Mouse (Mus musculus) midbrain, embryonic 13.5 days (tissue): ENCODE data around the gene Zfp821. TPM values are rescaled to one million over a fixed set of nuclear protein-coding genes. Genes with fewer than 3 reads are reported as not detected.
"Not testable (repeated sequence)": the region's sequence is repeated elsewhere in the genome, so short reads cannot be mapped to it uniquely, and the experiment has no call there.

Experiments used
- ATAC-seq: fragments of 200-750 bp; cut with Nextera tagmentation; 2 replicates; pipeline ENCODE4 v1.8.0; 2017; ENCODE audit warnings: mild to moderate bottlenecking, moderate TSS enrichment, moderate library complexity
- H3K27ac ChIP-seq: fragments of 300-500 bp; sonication (generic); 2 replicates; pipeline ENCODE4 v1.5.1; 2015; ENCODE audit warnings: inconsistent platforms, mild to moderate bottlenecking, moderate library complexity
- H3K27me3 ChIP-seq: fragments of 300-500 bp; sonication (generic); 2 replicates; pipeline ENCODE4 v1.6.1; 2015; ENCODE audit warnings: mild to moderate bottlenecking, inconsistent platforms
- H3K36me3 ChIP-seq: fragments of 300-500 bp; sonication (generic); 2 replicates; pipeline ENCODE4 v1.6.1; 2015; ENCODE audit warnings: mild to moderate bottlenecking, inconsistent platforms
- H3K4me1 ChIP-seq: fragments of 300-500 bp; sonication (generic); replicated peaks from 2 replicates; pipeline ENCODE4 v1.6.1; 2015; ENCODE audit warnings: inconsistent platforms
- H3K4me2 ChIP-seq: fragments of 300-500 bp; sonication (generic); replicated peaks from 2 replicates; pipeline ENCODE4 v1.6.1; 2015; ENCODE audit warnings: moderate library complexity, mild to moderate bottlenecking, inconsistent platforms
- H3K4me3 ChIP-seq: fragments of 300-500 bp; sonication (generic); replicated peaks from 2 replicates; pipeline ENCODE4 v1.5.1; 2015; ENCODE audit warnings: mild to moderate bottlenecking, inconsistent platforms
- H3K9ac ChIP-seq: fragments of 300-500 bp; sonication (generic); replicated peaks from 2 replicates; pipeline ENCODE4 v1.6.1; 2015; ENCODE audit warnings: mild to moderate bottlenecking, inconsistent platforms
- H3K9me3 ChIP-seq: fragments of 300-500 bp; sonication (generic); 2 replicates; pipeline ENCODE4 v1.6.1; 2016; ENCODE audit warnings: mild to moderate bottlenecking, inconsistent platforms
- WGBS: fragments of 180-500 bp; shearing (Covaris S2); methylation state at CpG from one replicate; pipeline ENCODE4 v1.1.7; 2015; 5-methylcytosine and 5-hydroxymethylcytosine counted together
- polyA plus RNA-seq: library from polyadenylated mRNA; unstranded; fragments of >200 nt; fragmentation: Nextera tagmentation; extraction: Ambion mirVana; gene quantifications from 2 replicates; pipeline ENCODE4 v1.2.1, GENCODE M21; 2015

Gene Zfp821
- polyA plus RNA-seq, 1 experiment from 2014 or later, result 85.4 TPM

DNA sequence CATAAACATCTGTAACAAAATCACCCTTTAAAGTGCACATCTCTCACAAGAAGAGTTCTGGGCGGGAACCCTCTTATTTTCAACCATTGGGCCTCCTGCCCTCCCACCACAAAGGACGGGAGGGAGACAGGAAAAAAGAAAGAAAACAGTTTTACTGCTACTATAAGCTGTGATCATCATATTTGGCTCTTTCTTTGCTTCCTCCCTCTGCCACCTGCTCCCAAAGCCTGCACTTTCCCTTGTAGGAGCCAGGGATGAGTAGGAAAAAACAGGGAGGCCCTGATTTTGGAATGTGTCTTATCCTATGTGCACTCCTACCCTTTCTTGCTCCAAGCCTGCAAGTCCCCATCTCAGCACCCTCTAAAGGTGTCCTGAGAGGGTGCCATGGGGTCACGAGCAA, 25.7 kb downstream of the Zfp821 start:
- Histone ChIP-seq H3K27ac (no peak overlapping the region), H3K36me3 (peaks cover 81% of the 10 kb centered on the region), H3K9me3 (no peaks in the 10 kb centered on the region), H3K4me2 (no peak overlapping the region), H3K9ac (no peak overlapping the region), H3K4me1 (peaks cover 8% of the 10 kb centered on the region), H3K27me3 (no peaks in the 10 kb centered on the region), H3K4me3 (no peak overlapping the region)
- ATAC-seq, result no peak
- 84% methylated on average over 3 of the region's 3 CpGs for WGBS

DNA sequence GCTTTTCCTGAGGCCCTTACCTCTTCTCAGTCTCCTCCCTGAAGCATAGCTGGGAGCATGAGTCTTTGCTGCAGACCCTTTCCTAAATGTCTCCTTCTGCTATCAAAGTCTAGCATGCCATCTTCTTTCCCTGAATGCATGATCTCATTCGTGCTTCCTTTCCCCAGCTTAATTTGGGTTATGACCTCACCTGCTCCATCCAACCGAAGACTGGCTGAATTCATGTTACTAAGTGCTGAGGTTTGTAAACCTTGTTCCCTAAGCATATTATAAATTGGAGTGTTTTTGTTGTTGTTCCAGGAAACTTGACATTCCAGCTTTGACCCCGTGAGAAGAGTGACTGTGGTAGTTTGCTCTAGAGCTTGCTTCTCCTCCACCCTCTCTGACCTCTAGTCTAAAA, 28.7 kb downstream of the Zfp821 start:
- peaks cover 56% of the 10 kb centered on the region for H3K36me3 ChIP-seq
- peaks cover 19% of the 10 kb centered on the region for H3K4me1 ChIP-seq
- no peak overlapping the region for H3K9ac ChIP-seq
- H3K9me3 ChIP-seq, result no peaks in the 10 kb centered on the region
- H3K4me3 ChIP-seq, result no peak overlapping the region
- 86% methylated on average over 3 of the region's 3 CpGs for WGBS
- no peak for ATAC-seq
- no peaks in the 10 kb centered on the region for H3K27me3 ChIP-seq
- H3K4me2 ChIP-seq, result no peak overlapping the region
- H3K27ac ChIP-seq, result no peak overlapping the region

- no peaks in the 10 kb centered on the region for H3K9me3 ChIP-seq
- H3K27me3 ChIP-seq, result no peaks in the 10 kb centered on the region
- H3K4me2 ChIP-seq, result peak overlapping the region; percentile 98
- no peak for ATAC-seq
- H3K27ac ChIP-seq, result 0 out of 2 replicates have a peak overlapping the region, but pooled peaks have one; percentile 58
- peaks cover 29% of the 10 kb centered on the region for H3K36me3 ChIP-seq
- peak overlapping the region; percentile 98 for H3K9ac ChIP-seq
- 8% methylated on average over 8 of the region's 8 CpGs for WGBS
- H3K4me1 ChIP-seq, result peaks cover 19% of the 10 kb centered on the region
- peak overlapping the region; percentile 99 for H3K4me3 ChIP-seq
Measured at GRCm38 (mm10) chr8:109736819-109737218, 31.5 kb downstream of the Zfp821 start.

GRCm38 (mm10) chr8:109737237-109738048, 32.1 kb downstream of the Zfp821 start, which contains the start of gene Atxn1l:
Gene Atxn1l, minus strand, starts transcription at chr8:109737739.
- H3K4me2 ChIP-seq, result peak within 1 kb of the TSS; percentile 98
- H3K36me3 ChIP-seq, result peaks cover 23% of the 10 kb centered on the region
- peak within 1 kb of the TSS; percentile 99 for H3K4me3 ChIP-seq
- peak within 1 kb of the TSS; percentile 58; the same call in 1 of the 2 replicates for H3K27ac ChIP-seq
- peaks cover 19% of the 10 kb centered on the region for H3K4me1 ChIP-seq
- H3K9ac ChIP-seq, result peak within 1 kb of the TSS; percentile 98
- H3K9me3 ChIP-seq, result no peaks in the 10 kb centered on the region
- H3K27me3 ChIP-seq, result no peaks in the 10 kb centered on the region
- under 1% methylated on average over 56 of the region's 59 CpGs for WGBS
- peak; percentile 94 for ATAC-seq

DNA sequence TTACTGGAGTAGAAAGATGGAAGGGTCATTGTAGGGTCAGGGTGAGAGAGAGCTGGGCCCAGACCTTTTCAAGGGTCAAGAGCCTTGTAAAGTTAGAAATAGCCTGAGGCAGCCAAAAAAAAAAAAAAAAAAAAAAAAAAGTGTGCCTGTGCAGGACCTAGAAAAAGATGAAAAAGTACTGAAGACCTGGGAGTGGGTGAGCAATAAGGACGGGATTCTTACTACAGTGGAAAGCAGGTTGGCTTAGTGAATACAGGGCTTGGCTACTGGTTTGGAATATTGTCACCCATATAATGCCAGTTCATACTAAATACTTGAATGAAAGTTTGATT, 32.7 kb downstream of the Zfp821 start:
- Histone ChIP-seq H3K27ac (no peak overlapping the region), H3K27me3 (no peaks in the 10 kb centered on the region), H3K36me3 (peaks cover 17% of the 10 kb centered on the region), H3K4me2 (peak overlapping the region; percentile 98), H3K4me1 (peaks cover 19% of the 10 kb centered on the region), H3K9me3 (no peaks in the 10 kb centered on the region), H3K4me3 (peak overlapping the region; percentile 99), H3K9ac (no peak overlapping the region; the same call in 1 of the 2 replicates)
- peak; percentile 48 for ATAC-seq
- 85% methylated on average over 1 of the region's 1 CpGs for WGBS

GRCm38 (mm10) chr8:109747468-109748199, 42.3 kb downstream of the Zfp821 start:
- Histone ChIP-seq H3K4me3 (no peak overlapping the region), H3K9me3 (no peaks in the 10 kb centered on the region), H3K27ac (no peak overlapping the region), H3K4me1 (no peaks in the 10 kb centered on the region), H3K36me3 (no peaks in the 10 kb centered on the region), H3K9ac (no peak overlapping the region), H3K4me2 (no peak overlapping the region), H3K27me3 (no peaks in the 10 kb centered on the region)
- WGBS, result 83% methylated on average over 5 of the region's 12 CpGs
- ATAC-seq, result no peak

- Histone ChIP-seq H3K4me2 (no peak overlapping the region), H3K4me3 (no peak overlapping the region), H3K27me3 (no peaks in the 10 kb centered on the region), H3K27ac (no peak overlapping the region), H3K9ac (no peak overlapping the region), H3K36me3 (no peaks in the 10 kb centered on the region), H3K9me3 (no peaks in the 10 kb centered on the region), H3K4me1 (no peaks in the 10 kb centered on the region)
- no peak for ATAC-seq
- WGBS, result 72% methylated on average over 5 of the region's 5 CpGs
Measured at GRCm38 (mm10) chr8:109750274-109750673, 44.9 kb downstream of the Zfp821 start.

DNA sequence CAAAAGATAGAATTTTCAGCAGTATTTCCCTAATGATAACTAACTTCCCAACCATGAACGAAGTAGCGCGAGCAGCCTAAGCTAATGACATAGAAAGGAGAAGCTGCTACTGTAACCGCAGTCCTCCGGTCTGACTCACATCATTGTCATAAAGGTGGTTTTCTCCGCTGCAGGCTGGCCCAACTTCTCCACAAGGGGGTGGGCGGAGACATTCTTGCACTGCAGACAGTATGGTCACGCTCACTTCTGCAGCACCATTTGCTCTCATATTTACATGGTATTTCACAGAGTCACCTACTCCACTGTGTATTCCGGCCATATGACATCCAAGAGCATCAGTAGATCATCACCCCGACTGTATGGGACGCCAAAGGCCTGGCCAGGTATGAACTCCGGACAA, 45.4 kb downstream of the Zfp821 start:
- Histone ChIP-seq H3K4me3 (no peak overlapping the region), H3K27ac (no peak overlapping the region), H3K4me1 (no peaks in the 10 kb centered on the region), H3K27me3 (no peaks in the 10 kb centered on the region), H3K9ac (no peak overlapping the region), H3K4me2 (no peak overlapping the region), H3K9me3 (no peaks in the 10 kb centered on the region), H3K36me3 (no peaks in the 10 kb centered on the region)
- 80% methylated on average over 12 of the region's 12 CpGs for WGBS
- ATAC-seq, result no peak

GRCm38 (mm10) chr8:109751731-109752485, 46.6 kb downstream of the Zfp821 start:
- Histone ChIP-seq H3K27me3 (no peaks in the 10 kb centered on the region), H3K27ac (no peak overlapping the region), H3K4me3 (no peak overlapping the region), H3K9me3 (no peaks in the 10 kb centered on the region), H3K4me2 (no peak overlapping the region), H3K9ac (no peak overlapping the region), H3K36me3 (no peaks in the 10 kb centered on the region), H3K4me1 (no peaks in the 10 kb centered on the region)
- 90% methylated on average over 20 of the region's 20 CpGs for WGBS
- no peak for ATAC-seq

- H3K27ac ChIP-seq, result no peak overlapping the region
- H3K4me3 ChIP-seq, result no peak overlapping the region
- H3K9ac ChIP-seq, result no peak overlapping the region
- no peaks in the 10 kb centered on the region for H3K9me3 ChIP-seq
- no peaks in the 10 kb centered on the region for H3K4me1 ChIP-seq
- no peak for ATAC-seq
- H3K27me3 ChIP-seq, result no peaks in the 10 kb centered on the region
- no peaks in the 10 kb centered on the region for H3K36me3 ChIP-seq
- WGBS, result 91% methylated on average over 8 of the region's 8 CpGs
- no peak overlapping the region for H3K4me2 ChIP-seq
Measured at GRCm38 (mm10) chr8:109754696-109755095, 49.4 kb downstream of the Zfp821 start.

GRCm38 (mm10) chr8:109755554-109755953, 50.2 kb downstream of the Zfp821 start:
- WGBS, result 84% methylated on average over 4 of the region's 4 CpGs
- not testable (repeated sequence) for H3K4me1 ChIP-seq, H3K9ac ChIP-seq, H3K27ac ChIP-seq, ATAC-seq, H3K9me3 ChIP-seq, H3K4me3 ChIP-seq, H3K36me3 ChIP-seq, H3K27me3 ChIP-seq, H3K4me2 ChIP-seq

DNA sequence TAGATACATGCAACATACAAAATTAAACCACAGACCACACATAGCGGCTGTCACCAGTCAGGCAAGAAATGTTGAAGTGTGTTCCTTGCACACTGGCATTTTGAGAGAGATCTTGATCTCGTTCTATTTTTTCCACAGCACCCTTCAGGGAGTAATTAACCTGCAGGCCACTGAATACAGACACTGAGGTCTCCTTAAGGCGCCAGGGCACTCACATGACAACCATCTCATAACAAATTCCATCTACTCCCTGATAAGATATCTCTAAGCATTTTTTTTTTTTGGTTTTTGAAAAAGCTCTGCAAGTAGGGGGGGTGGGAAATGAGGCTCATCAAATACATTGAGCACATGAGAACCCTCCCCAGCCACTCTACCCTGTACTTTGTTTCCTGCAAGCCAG, 51.5 kb downstream of the Zfp821 start:
- no peak overlapping the region for H3K4me3 ChIP-seq
- no peaks in the 10 kb centered on the region for H3K9me3 ChIP-seq
- H3K9ac ChIP-seq, result no peak overlapping the region
- no peak overlapping the region for H3K4me2 ChIP-seq
- H3K27ac ChIP-seq, result no peak overlapping the region
- H3K27me3 ChIP-seq, result no peaks in the 10 kb centered on the region
- no peak for ATAC-seq
- no peaks in the 10 kb centered on the region for H3K36me3 ChIP-seq
- 74% methylated on average over 3 of the region's 3 CpGs for WGBS
- no peaks in the 10 kb centered on the region for H3K4me1 ChIP-seq
